In the genomic region with DNA sequence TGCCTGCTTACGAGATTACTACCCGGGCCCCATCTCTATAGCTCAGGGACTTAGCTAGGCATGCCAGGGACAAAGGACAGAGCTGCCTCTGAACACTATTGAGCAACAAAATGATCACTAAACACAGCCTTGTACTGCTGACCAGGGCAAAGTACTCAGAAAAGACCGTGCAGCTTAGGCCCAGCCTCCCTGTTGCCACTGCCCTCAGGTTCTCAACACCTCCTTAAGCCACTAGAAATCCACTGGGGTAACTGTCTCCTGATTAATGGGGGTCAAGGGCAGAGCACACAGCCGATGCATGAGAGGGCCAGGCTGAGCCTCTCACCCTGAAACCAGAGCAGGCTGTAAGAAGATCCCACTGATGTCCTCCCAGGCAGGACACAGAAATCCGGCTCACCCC, we compare ENCODE assay signal across 8 mouse cellular contexts. TPM values are rescaled to one million over a fixed set of nuclear protein-coding genes. Genes with fewer than 3 reads are reported as not detected.
A peak's percentile ranks its signal among the peaks of the same experiment; 100 is the strongest.
DNase-seq lines count a peak whose midpoint lies in the region; ATAC-seq lines count a peak whose summit lies in the region.
"Had no signal": no experiment of that assay in that cellular context is flagged by ENCODE, and none has a peak within 500 bp of the region (broad histone marks: within the 10 kb centered on the region; RNA-seq: fewer than 3 reads in every experiment).

No protein-coding gene starts in this region.

- H3K27me3 ChIP-seq in hindbrain, embryonic 13.5 days: no peaks in the 10 kb centered on the region
- no peaks in the 10 kb centered on the region for H3K27me3 ChIP-seq in hindbrain, embryonic 11.5 days (ENCODE audit: control insufficient read depth, insufficient read depth, low read length)
- H3K27me3 ChIP-seq in embryonic facial prominence, embryonic 12.5 days: no peaks in the 10 kb centered on the region
- no peaks in the 10 kb centered on the region for H3K27me3 ChIP-seq in liver, embryonic 16.5 days (ENCODE audit: control insufficient read depth, insufficient read depth, low read depth, low read length)

- WGBS in hindbrain, embryonic 13.5 days: 66% methylated on average over 5 of the region's 5 CpGs
- 65% methylated on average over 5 of the region's 5 CpGs for WGBS in hindbrain, embryonic 11.5 days
- WGBS in embryonic facial prominence, embryonic 12.5 days: 46% methylated on average over 5 of the region's 5 CpGs
- WGBS in liver, embryonic 16.5 days (ENCODE audit: insufficient replicate concordance): 42% methylated on average over 5 of the region's 5 CpGs

- peak overlapping the region; percentile 55; the same call in 1 of the 2 replicates for H3K9ac ChIP-seq in hindbrain, embryonic 13.5 days
- no peak overlapping the region for H3K9ac ChIP-seq in hindbrain, embryonic 11.5 days (ENCODE audit: low read depth, low read length)
- 0 out of 2 replicates have a peak overlapping the region, but pooled peaks have one; percentile 34 for H3K9ac ChIP-seq in embryonic facial prominence, embryonic 12.5 days
- H3K9ac ChIP-seq in liver, embryonic 16.5 days (ENCODE audit: low read depth, low read length): no peak overlapping the region

- no peaks in the 10 kb centered on the region for H3K9me3 ChIP-seq in hindbrain, embryonic 13.5 days
- H3K9me3 ChIP-seq in hindbrain, embryonic 11.5 days (ENCODE audit: control insufficient read depth, low read length): no peaks in the 10 kb centered on the region
- H3K9me3 ChIP-seq in embryonic facial prominence, embryonic 12.5 days: no peaks in the 10 kb centered on the region
- no peaks in the 10 kb centered on the region for H3K9me3 ChIP-seq in liver, embryonic 16.5 days (replicated peaks; ENCODE audit: control insufficient read depth, low read length)

- peaks cover 24% of the 10 kb centered on the region for H3K36me3 ChIP-seq in hindbrain, embryonic 13.5 days
- H3K36me3 ChIP-seq in hindbrain, embryonic 11.5 days (ENCODE audit: control insufficient read depth, insufficient read depth, low read length): no peaks in the 10 kb centered on the region
- peaks cover 7% of the 10 kb centered on the region; the same call in 1 of the 2 replicates for H3K36me3 ChIP-seq in embryonic facial prominence, embryonic 12.5 days
- H3K36me3 ChIP-seq in liver, embryonic 16.5 days (ENCODE audit: control insufficient read depth, insufficient read depth): peaks cover 2% of the 10 kb centered on the region; the same call in 1 of the 2 replicates

- H3K4me1 ChIP-seq in hindbrain, embryonic 13.5 days (replicated peaks): peaks cover 29% of the 10 kb centered on the region
- H3K4me1 ChIP-seq in hindbrain, embryonic 11.5 days (replicated peaks; ENCODE audit: control insufficient read depth, insufficient read depth, low read length): peaks cover 6% of the 10 kb centered on the region; the same call in 1 of the 2 replicates
- peaks cover 37% of the 10 kb centered on the region for H3K4me1 ChIP-seq in embryonic facial prominence, embryonic 12.5 days
- H3K4me1 ChIP-seq in liver, embryonic 16.5 days (ENCODE audit: control insufficient read depth, low read depth, low read length): peaks cover 6% of the 10 kb centered on the region

- H3K4me3 ChIP-seq in hindbrain, embryonic 13.5 days: no peak overlapping the region
- H3K4me3 ChIP-seq in hindbrain, embryonic 11.5 days (ENCODE audit: low read depth, low read length): no peak overlapping the region
- no peak overlapping the region for H3K4me3 ChIP-seq in embryonic facial prominence, embryonic 12.5 days
- no peak overlapping the region for H3K4me3 ChIP-seq in liver, embryonic 16.5 days (ENCODE audit: low read depth, low read length)

- no peak for ATAC-seq in hindbrain, embryonic 13.5 days (ENCODE audit: low FRiP score)
- ATAC-seq in hindbrain, embryonic 11.5 days (ENCODE audit: low FRiP score): no peak
- no peak for ATAC-seq in embryonic facial prominence, embryonic 12.5 days (ENCODE audit: insufficient number of reproducible peaks, insufficient read depth, low FRiP score, low TSS enrichment)
- ATAC-seq in liver, embryonic 16.5 days (ENCODE audit: low read depth): peak; percentile 82
- no peak for ATAC-seq in erythroblast, adult 5-6 weeks (replicated peaks; ENCODE audit: low FRiP score, poor library complexity, severe bottlenecking)

- H3K4me2 ChIP-seq in hindbrain, embryonic 13.5 days: no peak overlapping the region
- H3K4me2 ChIP-seq in hindbrain, embryonic 11.5 days (replicated peaks; ENCODE audit: low read depth, low read length): no peak overlapping the region
- no peak overlapping the region for H3K4me2 ChIP-seq in embryonic facial prominence, embryonic 12.5 days (replicated peaks)
- H3K4me2 ChIP-seq in liver, embryonic 16.5 days (ENCODE audit: low read depth, low read length): no peak overlapping the region

- H3K27ac ChIP-seq in hindbrain, embryonic 13.5 days: no peak overlapping the region
- H3K27ac ChIP-seq in hindbrain, embryonic 11.5 days (ENCODE audit: low read depth, low read length): no peak overlapping the region
- H3K27ac ChIP-seq in embryonic facial prominence, embryonic 12.5 days: no peak overlapping the region
- H3K27ac ChIP-seq in liver, embryonic 16.5 days (ENCODE audit: low read length): peak overlapping the region; percentile 83

- no peak for DNase-seq in hindbrain, embryonic 11.5 days (ENCODE audit: low spot score)
- DNase-seq in kidney, adult 18-20 months: peak; percentile 56
- DNase-seq in cerebellum, postnatal 25 days: no peak
- DNase-seq: cerebellum, adult 11-12 months had no signal

RNA-seq across cellular contexts. Expression of a gene that starts 26.8 kb away (rescaled TPM):
- polyA plus RNA-seq in hindbrain, embryonic 13.5 days (2015; fragmentation: Nextera tagmentation; extraction: Ambion mirVana): 5.9 and 6.1 TPM in 2 replicates
- polyA plus RNA-seq in hindbrain, embryonic 11.5 days (2014; fragmentation: Nextera tagmentation; extraction: Ambion mirVana): 5.5 and 6.2 TPM in 2 replicates
- 6.4 and 8.1 TPM in 2 replicates for polyA plus RNA-seq in embryonic facial prominence, embryonic 12.5 days (2016; fragmentation: Nextera tagmentation; extraction: Ambion mirVana)
- polyA plus RNA-seq in liver, embryonic 16.5 days (2015; fragmentation: Nextera tagmentation; extraction: Ambion mirVana): 4.7 and 5.2 TPM in 2 replicates
- 7.9 and 11.1 TPM in 2 replicates for total RNA-seq in erythroblast, adult 5-6 weeks (2015; ENCODE audit: low replicate concordance)
- total RNA-seq in erythroblast, adult 5-6 weeks (2017; ENCODE audit: low replicate concordance): 23.8 and 25.6 TPM in 2 replicates

Comparison
In these comparisons a context has a peak if more than half of its experiments do, and no peak if none do; other contexts are left out.
1. H3K9ac ChIP-seq: peak in hindbrain, embryonic 13.5 days (single experiment) and embryonic facial prominence, embryonic 12.5 days (single experiment); none in hindbrain, embryonic 11.5 days (single experiment) and liver, embryonic 16.5 days (single experiment).